Mouse (Mus musculus): Measurements from ENCODE around the gene Disp2. TPM values are rescaled to one million over a fixed set of nuclear protein-coding genes. Genes with fewer than 3 reads are reported as not detected.

The Disp2 gene
- polyA plus RNA-seq, 1 experiment from 2014 or later = 2.8 TPM

DNA sequence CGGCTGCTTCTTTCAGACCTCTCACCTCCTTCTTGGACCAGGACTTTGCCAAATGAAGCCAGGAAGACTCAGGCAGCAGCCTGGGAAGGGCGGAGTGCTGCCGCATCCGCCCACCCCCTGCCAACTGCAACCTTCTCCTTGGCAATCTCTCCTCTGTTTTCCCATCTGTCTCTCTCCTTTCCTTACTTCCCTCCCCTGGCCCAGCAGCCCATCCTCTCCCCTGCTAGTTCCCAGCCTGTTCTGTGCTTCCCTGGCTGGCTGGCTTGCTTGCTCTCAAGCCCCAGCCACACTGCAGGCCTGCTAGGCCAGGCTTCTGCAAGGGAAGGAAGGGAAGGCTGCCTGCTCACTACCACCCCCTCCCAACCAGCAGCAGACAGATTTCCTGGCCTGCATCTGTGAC, 3.7 kb upstream of the Disp2 start:
- WGBS = 53% methylated on average over 3 of the region's 4 CpGs
- no peak for ATAC-seq (ENCODE audit: insufficient number of reproducible peaks, insufficient read depth, low FRiP score, low read depth)
- Histone ChIP-seq H3K9ac (replicated peaks; ENCODE audit: low read depth, low read length) (no peak overlapping the region), H3K4me3 (ENCODE audit: low read depth, low read length) (no peak overlapping the region), H3K36me3 (ENCODE audit: control insufficient read depth, insufficient read depth, low read length) (no peaks in the 10 kb centered on the region), H3K27ac (ENCODE audit: low read length) (peak overlapping the region; percentile 48; the same call in 1 of the 2 replicates), H3K27me3 (ENCODE audit: control insufficient read depth, insufficient read depth, low read length) (no peaks in the 10 kb centered on the region), H3K4me1 (ENCODE audit: control insufficient read depth, insufficient read depth, low read length) (peaks cover 9% of the 10 kb centered on the region; the same call in 1 of the 2 replicates), H3K9me3 (ENCODE audit: control insufficient read depth, low read depth, low read length) (no peaks in the 10 kb centered on the region), H3K4me2 (replicated peaks; ENCODE audit: low read depth, low read length) (no peak overlapping the region)

DNA sequence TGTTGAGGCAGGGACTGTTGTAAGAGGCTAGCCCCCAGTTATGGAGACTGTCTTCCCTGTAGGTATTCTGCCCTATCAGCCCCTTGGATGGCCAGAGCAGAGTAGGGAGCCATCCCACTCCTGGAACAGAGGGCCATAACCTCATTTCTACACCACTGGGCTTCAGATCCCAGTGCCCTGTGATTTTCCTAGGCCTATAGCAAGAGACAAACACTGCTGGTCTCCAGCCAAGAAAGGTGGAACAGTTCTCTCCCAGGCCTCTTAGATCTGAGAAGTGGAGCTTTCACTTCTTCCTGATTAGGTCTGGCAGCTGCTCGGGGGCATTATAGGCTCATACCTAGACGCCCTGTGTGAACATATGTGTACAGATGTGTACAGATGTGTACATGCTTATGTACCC, 3.2 kb upstream of the Disp2 start:
- H3K27ac ChIP-seq (ENCODE audit: low read length) = no peak overlapping the region; the same call in 1 of the 2 replicates
- no peak overlapping the region for H3K4me3 ChIP-seq (ENCODE audit: low read depth, low read length)
- H3K27me3 ChIP-seq (ENCODE audit: control insufficient read depth, insufficient read depth, low read length) = no peaks in the 10 kb centered on the region
- no peak overlapping the region for H3K9ac ChIP-seq (replicated peaks; ENCODE audit: low read depth, low read length)
- H3K4me1 ChIP-seq (ENCODE audit: control insufficient read depth, insufficient read depth, low read length) = peaks cover 9% of the 10 kb centered on the region; the same call in 1 of the 2 replicates
- H3K4me2 ChIP-seq (replicated peaks; ENCODE audit: low read depth, low read length) = no peak overlapping the region
- ATAC-seq (ENCODE audit: insufficient number of reproducible peaks, insufficient read depth, low FRiP score, low read depth) = no peak
- WGBS = 70% methylated on average over 2 of the region's 2 CpGs
- H3K9me3 ChIP-seq (ENCODE audit: control insufficient read depth, low read depth, low read length) = no peaks in the 10 kb centered on the region
- H3K36me3 ChIP-seq (ENCODE audit: control insufficient read depth, insufficient read depth, low read length) = no peaks in the 10 kb centered on the region

DNA sequence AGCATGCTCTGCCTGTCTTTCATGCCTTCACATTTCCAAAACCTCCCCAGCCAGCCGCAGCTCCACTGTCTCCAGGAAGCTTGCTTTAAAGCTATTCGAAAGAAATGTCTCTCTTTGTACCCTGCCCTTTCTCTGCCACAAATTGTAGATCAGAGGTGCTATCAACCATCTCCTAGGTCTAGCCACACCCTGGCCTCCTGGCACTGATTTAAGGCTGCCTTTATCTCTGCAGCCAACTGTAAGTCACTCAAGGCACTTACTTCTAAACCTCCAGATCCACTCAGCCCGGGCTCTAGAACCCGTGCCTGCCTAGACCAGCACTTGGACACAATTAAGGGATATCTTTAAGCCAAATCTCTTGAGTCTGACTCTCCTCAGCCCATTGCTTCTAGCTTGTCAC, 1.1 kb upstream of the Disp2 start:
- Histone ChIP-seq H3K9ac (replicated peaks; ENCODE audit: low read depth, low read length) (no peak overlapping the region), H3K27ac (ENCODE audit: low read length) (no peak overlapping the region), H3K9me3 (ENCODE audit: control insufficient read depth, low read depth, low read length) (no peaks in the 10 kb centered on the region), H3K4me3 (ENCODE audit: low read depth, low read length) (no peak overlapping the region), H3K4me1 (ENCODE audit: control insufficient read depth, insufficient read depth, low read length) (peaks cover 9% of the 10 kb centered on the region; the same call in 1 of the 2 replicates), H3K27me3 (ENCODE audit: control insufficient read depth, insufficient read depth, low read length) (no peaks in the 10 kb centered on the region), H3K4me2 (replicated peaks; ENCODE audit: low read depth, low read length) (no peak overlapping the region), H3K36me3 (ENCODE audit: control insufficient read depth, insufficient read depth, low read length) (no peaks in the 10 kb centered on the region)
- WGBS = 75% methylated on average over 4 of the region's 4 CpGs
- ATAC-seq (ENCODE audit: insufficient number of reproducible peaks, insufficient read depth, low FRiP score, low read depth) = no peak

DNA sequence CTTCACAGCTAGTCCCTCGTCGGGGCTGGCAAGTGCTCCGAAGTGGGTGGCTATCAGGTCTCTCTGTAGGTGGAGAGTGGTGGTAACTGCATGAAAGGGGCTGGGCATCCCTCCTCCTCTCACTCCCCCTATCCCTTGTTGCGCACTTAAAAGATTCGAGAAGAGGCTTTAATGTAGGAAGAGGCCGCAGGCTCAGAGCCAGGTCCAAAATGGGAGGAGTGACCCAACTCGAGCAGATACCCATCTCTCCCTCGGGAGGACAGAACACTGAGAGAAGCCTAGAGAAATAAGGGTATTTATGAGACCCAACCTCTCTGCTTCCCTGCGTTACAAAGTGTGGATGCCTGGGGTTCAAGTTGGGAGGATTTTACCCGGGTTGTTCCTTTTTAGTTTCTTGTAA, 454 bp upstream of the Disp2 start:
- Histone ChIP-seq H3K27me3 (ENCODE audit: control insufficient read depth, insufficient read depth, low read length) (no peaks in the 10 kb centered on the region), H3K9me3 (ENCODE audit: control insufficient read depth, low read depth, low read length) (no peaks in the 10 kb centered on the region), H3K4me3 (ENCODE audit: low read depth, low read length) (peak overlapping the region; percentile 27), H3K4me1 (ENCODE audit: control insufficient read depth, insufficient read depth, low read length) (peaks cover 9% of the 10 kb centered on the region; the same call in 1 of the 2 replicates), H3K27ac (ENCODE audit: low read length) (no peak overlapping the region), H3K9ac (replicated peaks; ENCODE audit: low read depth, low read length) (no peak overlapping the region; the same call in 1 of the 2 replicates), H3K36me3 (ENCODE audit: control insufficient read depth, insufficient read depth, low read length) (no peaks in the 10 kb centered on the region), H3K4me2 (replicated peaks; ENCODE audit: low read depth, low read length) (peak overlapping the region; percentile 48)
- ATAC-seq (ENCODE audit: insufficient number of reproducible peaks, insufficient read depth, low FRiP score, low read depth) = no peak
- 8% methylated on average over 10 of the region's 10 CpGs for WGBS

DNA sequence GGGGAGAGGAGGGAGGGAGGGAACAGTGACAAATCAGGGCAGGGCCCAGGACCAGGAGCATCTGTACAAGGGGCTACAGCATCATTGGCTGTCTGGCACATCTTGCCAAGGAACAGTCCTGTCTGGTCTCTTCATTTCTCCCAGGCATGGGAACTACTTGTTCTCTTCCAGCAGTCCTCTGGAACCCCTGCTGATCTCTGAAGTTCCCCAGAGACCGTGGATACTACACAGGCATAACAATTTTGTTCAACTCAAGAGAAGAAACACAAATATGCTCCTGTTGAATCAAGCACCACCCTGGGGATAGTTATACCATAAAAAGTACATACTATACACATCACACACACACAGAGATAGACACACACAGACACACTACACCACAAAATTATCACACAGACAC, 1.6 kb downstream of the Disp2 start:
- no peak overlapping the region for H3K4me3 ChIP-seq (ENCODE audit: low read depth, low read length)
- no peak overlapping the region for H3K9ac ChIP-seq (replicated peaks; ENCODE audit: low read depth, low read length)
- H3K4me2 ChIP-seq (replicated peaks; ENCODE audit: low read depth, low read length) = no peak overlapping the region
- H3K4me1 ChIP-seq (ENCODE audit: control insufficient read depth, insufficient read depth, low read length) = no peaks in the 10 kb centered on the region
- 41% methylated on average over 1 of the region's 1 CpGs for WGBS
- H3K9me3 ChIP-seq (ENCODE audit: control insufficient read depth, low read depth, low read length) = no peaks in the 10 kb centered on the region
- no peak for ATAC-seq (ENCODE audit: insufficient number of reproducible peaks, insufficient read depth, low FRiP score, low read depth)
- no peaks in the 10 kb centered on the region for H3K36me3 ChIP-seq (ENCODE audit: control insufficient read depth, insufficient read depth, low read length)
- H3K27ac ChIP-seq (ENCODE audit: low read length) = no peak overlapping the region
- H3K27me3 ChIP-seq (ENCODE audit: control insufficient read depth, insufficient read depth, low read length) = no peaks in the 10 kb centered on the region

DNA sequence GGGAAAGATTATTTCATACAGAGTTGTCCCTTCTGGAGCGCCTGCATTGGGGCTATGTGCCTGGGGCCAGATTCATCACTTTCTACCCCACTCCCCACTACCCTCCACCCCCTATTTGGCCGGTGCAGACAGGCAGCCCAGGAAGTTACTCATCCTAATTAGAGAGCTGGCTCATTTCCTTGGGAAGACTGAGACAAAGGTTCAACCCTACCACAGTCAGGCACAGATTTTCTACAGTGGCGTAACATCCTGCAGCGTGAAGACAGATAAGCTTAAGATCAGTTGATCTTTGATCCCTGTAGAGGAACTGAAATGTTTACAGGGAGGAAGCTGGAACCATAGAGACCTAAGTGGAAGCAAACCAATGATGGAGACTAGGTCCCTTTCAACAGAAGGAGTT, 2.8 kb downstream of the Disp2 start:
- Histone ChIP-seq H3K4me1 (ENCODE audit: control insufficient read depth, insufficient read depth, low read length) (no peaks in the 10 kb centered on the region), H3K9me3 (ENCODE audit: control insufficient read depth, low read depth, low read length) (no peaks in the 10 kb centered on the region), H3K4me2 (replicated peaks; ENCODE audit: low read depth, low read length) (no peak overlapping the region), H3K9ac (replicated peaks; ENCODE audit: low read depth, low read length) (no peak overlapping the region), H3K27me3 (ENCODE audit: control insufficient read depth, insufficient read depth, low read length) (no peaks in the 10 kb centered on the region), H3K4me3 (ENCODE audit: low read depth, low read length) (no peak overlapping the region), H3K36me3 (ENCODE audit: control insufficient read depth, insufficient read depth, low read length) (no peaks in the 10 kb centered on the region), H3K27ac (ENCODE audit: low read length) (no peak overlapping the region)
- no peak for ATAC-seq (ENCODE audit: insufficient number of reproducible peaks, insufficient read depth, low FRiP score, low read depth)
- 60% methylated on average over 4 of the region's 4 CpGs for WGBS

DNA sequence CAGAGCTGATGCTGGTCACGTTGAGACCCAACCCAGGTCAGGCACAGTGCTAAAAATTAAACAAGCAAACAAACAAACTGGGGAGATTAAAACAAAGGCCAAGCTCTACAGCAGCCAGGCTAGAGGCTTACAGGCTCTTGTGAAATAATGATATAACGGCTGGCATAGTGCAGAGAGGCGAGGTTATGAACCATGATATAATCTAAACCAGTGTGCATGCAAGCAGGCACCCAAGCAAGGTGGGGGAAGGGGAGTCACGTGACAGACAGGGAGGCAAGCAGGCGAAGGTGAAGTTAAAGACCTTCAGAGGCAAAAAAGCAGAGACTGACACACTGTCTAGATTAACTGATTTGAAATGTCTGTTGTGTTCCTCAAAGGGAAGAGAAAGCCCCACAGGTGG, 3.6 kb downstream of the Disp2 start:
- Histone ChIP-seq H3K9ac (replicated peaks; ENCODE audit: low read depth, low read length) (no peak overlapping the region), H3K36me3 (ENCODE audit: control insufficient read depth, insufficient read depth, low read length) (no peaks in the 10 kb centered on the region), H3K9me3 (ENCODE audit: control insufficient read depth, low read depth, low read length) (no peaks in the 10 kb centered on the region), H3K27me3 (ENCODE audit: control insufficient read depth, insufficient read depth, low read length) (no peaks in the 10 kb centered on the region), H3K27ac (ENCODE audit: low read length) (no peak overlapping the region), H3K4me3 (ENCODE audit: low read depth, low read length) (no peak overlapping the region), H3K4me2 (replicated peaks; ENCODE audit: low read depth, low read length) (no peak overlapping the region), H3K4me1 (ENCODE audit: control insufficient read depth, insufficient read depth, low read length) (no peaks in the 10 kb centered on the region)
- 50% methylated on average over 5 of the region's 5 CpGs for WGBS
- no peak for ATAC-seq (ENCODE audit: insufficient number of reproducible peaks, insufficient read depth, low FRiP score, low read depth)

DNA sequence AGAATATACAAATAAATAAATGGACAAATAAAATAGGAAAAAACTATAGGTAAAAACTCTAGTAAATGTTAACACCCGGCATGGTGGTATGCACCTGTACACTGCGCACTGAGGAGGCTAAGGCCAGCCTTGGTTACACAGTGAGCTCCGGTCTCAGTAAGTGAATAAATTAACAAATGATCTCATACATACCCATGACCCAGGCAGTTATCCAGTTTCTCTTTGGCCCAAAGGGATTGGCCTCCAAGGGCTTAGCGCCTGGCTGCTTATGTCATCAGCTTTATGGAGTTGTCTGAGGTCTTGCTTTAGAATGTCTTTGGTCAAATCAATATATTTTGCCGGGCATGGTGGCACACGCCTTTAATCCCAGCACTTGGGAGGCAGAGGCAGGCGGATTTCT, 4.1 kb downstream of the Disp2 start:
- Histone ChIP-seq H3K27me3 (ENCODE audit: control insufficient read depth, insufficient read depth, low read length) (no peaks in the 10 kb centered on the region), H3K4me3 (ENCODE audit: low read depth, low read length) (no peak overlapping the region), H3K4me1 (ENCODE audit: control insufficient read depth, insufficient read depth, low read length) (no peaks in the 10 kb centered on the region), H3K9ac (replicated peaks; ENCODE audit: low read depth, low read length) (no peak overlapping the region), H3K27ac (ENCODE audit: low read length) (no peak overlapping the region), H3K9me3 (ENCODE audit: control insufficient read depth, low read depth, low read length) (no peaks in the 10 kb centered on the region), H3K36me3 (ENCODE audit: control insufficient read depth, insufficient read depth, low read length) (no peaks in the 10 kb centered on the region), H3K4me2 (replicated peaks; ENCODE audit: low read depth, low read length) (no peak overlapping the region)
- ATAC-seq (ENCODE audit: insufficient number of reproducible peaks, insufficient read depth, low FRiP score, low read depth) = no peak
- 87% methylated on average over 7 of the region's 7 CpGs for WGBS

DNA sequence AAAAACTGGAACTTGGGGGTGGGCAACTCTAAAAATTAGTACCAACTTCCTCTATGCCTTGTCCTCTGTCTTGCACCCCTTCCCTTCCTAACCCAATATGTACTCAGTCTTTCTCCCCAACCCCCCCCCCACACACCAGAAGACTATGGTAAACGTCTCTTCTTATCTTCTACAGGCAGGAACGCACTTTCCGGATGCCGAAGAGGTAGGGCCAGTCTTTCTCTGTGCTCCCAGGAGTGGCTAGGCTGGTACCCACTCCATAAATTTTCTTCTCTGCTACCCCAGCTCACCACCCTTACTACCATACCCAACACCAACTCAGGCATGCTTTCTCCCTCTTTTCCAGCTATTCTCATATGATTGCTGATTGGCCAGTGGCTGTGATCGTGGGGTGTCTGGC, 7.0 kb downstream of the Disp2 start:
- Histone ChIP-seq H3K4me2 (replicated peaks; ENCODE audit: low read depth, low read length) (no peak overlapping the region), H3K9me3 (ENCODE audit: control insufficient read depth, low read depth, low read length) (no peaks in the 10 kb centered on the region), H3K4me1 (ENCODE audit: control insufficient read depth, insufficient read depth, low read length) (no peaks in the 10 kb centered on the region; the same call in 1 of the 2 replicates), H3K27me3 (ENCODE audit: control insufficient read depth, insufficient read depth, low read length) (no peaks in the 10 kb centered on the region), H3K27ac (ENCODE audit: low read length) (no peak overlapping the region), H3K4me3 (ENCODE audit: low read depth, low read length) (no peak overlapping the region), H3K36me3 (ENCODE audit: control insufficient read depth, insufficient read depth, low read length) (no peaks in the 10 kb centered on the region), H3K9ac (replicated peaks; ENCODE audit: low read depth, low read length) (no peak overlapping the region)
- WGBS = 71% methylated on average over 5 of the region's 5 CpGs
- ATAC-seq (ENCODE audit: insufficient number of reproducible peaks, insufficient read depth, low FRiP score, low read depth) = no peak

Measured in stomach, embryonic 14.5 days (tissue).